Mouse (Mus musculus): Measurements from ENCODE around the gene Pspc1. TPM values are rescaled to one million over a fixed set of nuclear protein-coding genes. Genes with fewer than 3 reads are reported as not detected.
"Not testable (repeated sequence)": the region's sequence is repeated elsewhere in the genome, so short reads cannot be mapped to it uniquely, and the experiment has no call there.

Gene Pspc1
- polyA plus RNA-seq, 1 experiment, result 191 TPM

DNA sequence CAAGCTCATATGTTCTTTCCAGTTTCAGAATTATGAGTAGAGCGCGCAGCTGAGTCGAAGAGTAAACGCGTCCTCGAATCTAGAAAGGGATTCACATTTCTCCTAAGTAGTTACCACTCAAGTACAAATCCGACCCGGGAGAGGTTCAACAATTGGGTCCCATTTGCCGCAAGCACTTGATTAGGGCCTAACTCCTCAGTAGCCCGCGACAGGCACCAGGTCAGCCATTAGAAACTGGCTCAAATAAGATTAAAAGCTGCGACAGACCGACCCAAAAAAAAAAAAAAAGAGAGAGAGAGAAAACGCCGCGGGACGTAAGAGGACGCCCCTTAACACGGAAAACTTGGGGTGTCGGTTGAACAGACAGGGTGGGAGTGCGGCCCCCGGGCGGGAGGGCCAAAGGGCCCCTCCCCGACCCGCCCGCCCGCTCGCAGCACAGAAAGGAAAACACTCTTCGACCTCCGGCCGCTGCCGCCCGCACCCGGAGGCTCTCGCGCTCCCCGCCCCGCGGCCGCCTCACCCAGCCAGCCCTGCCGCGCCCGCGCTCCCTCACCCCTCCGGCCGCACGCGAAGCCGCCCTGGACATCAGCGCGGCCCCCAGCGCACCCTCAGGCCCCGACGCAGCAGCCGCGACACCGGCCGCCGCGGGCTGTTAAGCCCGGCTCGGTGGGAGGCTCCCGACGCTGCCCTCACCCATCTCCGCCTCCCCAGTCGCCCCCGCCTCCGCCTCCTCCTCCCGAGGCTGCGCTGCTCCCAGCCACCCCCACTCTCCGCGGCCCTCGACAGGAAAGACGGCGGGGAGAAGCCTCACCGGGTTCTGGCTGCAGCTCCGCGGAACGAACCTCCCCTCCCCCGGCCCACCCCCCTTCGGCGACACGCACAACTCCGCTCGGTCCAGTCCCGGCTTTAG lies 32.9 kb upstream of the Pspc1 start:
- H3K36me3 ChIP-seq (ENCODE audit: control insufficient read depth, insufficient read depth, low read length, poor library complexity, severe bottlenecking); H3K4me1 ChIP-seq (ENCODE audit: control insufficient read depth, insufficient read depth, low read length); H3K9me3 ChIP-seq (replicated peaks; ENCODE audit: control insufficient read depth, insufficient read depth, low read length, poor library complexity, severe bottlenecking); H3K27me3 ChIP-seq (ENCODE audit: control insufficient read depth, insufficient read depth, low read length, poor library complexity, severe bottlenecking): not testable (repeated sequence)
- Histone ChIP-seq H3K27ac (ENCODE audit: insufficient read depth, low read length) (peak overlapping the region; percentile 25; the same call in 1 of the 2 replicates), H3K9ac (ENCODE audit: low read depth, poor library complexity, severe bottlenecking) (peak overlapping the region; percentile 100), H3K4me3 (ENCODE audit: low read depth, low read length) (peak overlapping the region; percentile 96)

GRCm38 (mm10) chr14:56793243-56793642 lies 15.1 kb upstream of the Pspc1 start:
- Histone ChIP-seq H3K27me3 (ENCODE audit: control insufficient read depth, insufficient read depth, low read length, poor library complexity, severe bottlenecking) (no peaks in the 10 kb centered on the region), H3K4me3 (ENCODE audit: low read depth, low read length) (no peak overlapping the region), H3K27ac (ENCODE audit: insufficient read depth, low read length) (no peak overlapping the region), H3K36me3 (ENCODE audit: control insufficient read depth, insufficient read depth, low read length, poor library complexity, severe bottlenecking) (peaks cover 20% of the 10 kb centered on the region), H3K9me3 (replicated peaks; ENCODE audit: control insufficient read depth, insufficient read depth, low read length, poor library complexity, severe bottlenecking) (no peaks in the 10 kb centered on the region), H3K9ac (ENCODE audit: low read depth, poor library complexity, severe bottlenecking) (no peak overlapping the region), H3K4me1 (ENCODE audit: control insufficient read depth, insufficient read depth, low read length) (no peaks in the 10 kb centered on the region)
- TF ChIP-seq CTCF (IDR thresholded peaks at IDR 0.05; ENCODE audit: low read depth, low read length) (peak; percentile 44), EP300 (IDR thresholded peaks at IDR 0.05; ENCODE audit: insufficient read depth, low read depth, low read length) (no peak)

DNA sequence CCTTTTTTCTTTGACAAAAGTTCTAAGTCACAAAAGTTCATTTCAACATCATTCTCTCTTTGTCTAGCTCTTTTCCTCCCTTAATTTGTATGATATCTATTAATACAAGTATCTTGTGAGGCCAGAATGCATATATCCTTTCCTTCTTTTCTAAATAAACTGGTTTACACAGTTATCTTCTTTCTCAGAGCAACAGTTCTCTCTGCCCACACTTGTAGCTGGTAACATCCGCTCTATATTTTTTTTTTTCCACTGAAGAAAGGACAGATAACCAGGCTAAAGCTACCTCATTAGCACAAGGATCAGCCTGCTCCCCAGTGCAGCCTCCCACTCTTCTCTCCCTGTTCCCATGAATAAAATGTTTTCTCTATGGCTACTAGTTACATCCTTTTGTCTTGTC lies 6.5 kb upstream of the Pspc1 start:
- Histone ChIP-seq H3K36me3 (ENCODE audit: control insufficient read depth, insufficient read depth, low read length, poor library complexity, severe bottlenecking) (no peaks in the 10 kb centered on the region), H3K9me3 (replicated peaks; ENCODE audit: control insufficient read depth, insufficient read depth, low read length, poor library complexity, severe bottlenecking) (no peaks in the 10 kb centered on the region), H3K4me3 (ENCODE audit: low read depth, low read length) (no peak overlapping the region), H3K27me3 (ENCODE audit: control insufficient read depth, insufficient read depth, low read length, poor library complexity, severe bottlenecking) (no peaks in the 10 kb centered on the region), H3K27ac (ENCODE audit: insufficient read depth, low read length) (no peak overlapping the region), H3K4me1 (ENCODE audit: control insufficient read depth, insufficient read depth, low read length) (no peaks in the 10 kb centered on the region), H3K9ac (ENCODE audit: low read depth, poor library complexity, severe bottlenecking) (no peak overlapping the region)
- TF ChIP-seq POLR2A (IDR thresholded peaks at IDR 0.05; ENCODE audit: insufficient read depth, low read length), result no peak
- TF ChIP-seq CTCF (IDR thresholded peaks at IDR 0.05; ENCODE audit: low read depth, low read length), result no peak
- no peak for TF ChIP-seq EP300 (IDR thresholded peaks at IDR 0.05; ENCODE audit: insufficient read depth, low read depth, low read length)

DNA sequence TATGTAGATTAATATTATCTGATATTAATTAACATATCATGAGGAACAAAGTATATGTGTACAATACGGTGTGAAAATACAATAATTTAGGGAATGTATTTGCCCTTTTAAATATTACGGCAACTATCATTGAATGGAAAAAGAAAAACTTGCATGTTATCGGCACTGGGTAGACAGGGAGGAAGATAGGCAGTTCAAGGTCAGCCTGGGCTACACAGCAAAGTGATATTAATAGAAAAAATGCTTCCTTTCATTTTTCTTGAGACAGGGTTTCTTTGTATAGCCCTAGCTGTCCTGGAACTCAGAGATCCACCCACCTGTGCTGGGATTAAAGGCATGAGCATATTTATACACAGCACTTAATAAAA lies 801 bp upstream of the Pspc1 start:
- no peaks in the 10 kb centered on the region; the same call in 1 of the 2 replicates for H3K36me3 ChIP-seq (ENCODE audit: control insufficient read depth, insufficient read depth, low read length, poor library complexity, severe bottlenecking)
- H3K27me3 ChIP-seq (ENCODE audit: control insufficient read depth, insufficient read depth, low read length, poor library complexity, severe bottlenecking), result no peaks in the 10 kb centered on the region
- no peaks in the 10 kb centered on the region for H3K4me1 ChIP-seq (ENCODE audit: control insufficient read depth, insufficient read depth, low read length)
- H3K9me3 ChIP-seq (replicated peaks; ENCODE audit: control insufficient read depth, insufficient read depth, low read length, poor library complexity, severe bottlenecking), result no peaks in the 10 kb centered on the region
- H3K27ac ChIP-seq (ENCODE audit: insufficient read depth, low read length), result peak overlapping the region; percentile 27; the same call in 1 of the 2 replicates
- H3K9ac ChIP-seq (ENCODE audit: low read depth, poor library complexity, severe bottlenecking), result peak overlapping the region; percentile 87
- peak overlapping the region; percentile 90 for H3K4me3 ChIP-seq (ENCODE audit: low read depth, low read length)
- TF ChIP-seq CTCF (IDR thresholded peaks at IDR 0.05; ENCODE audit: low read depth, low read length) (no peak), EP300 (IDR thresholded peaks at IDR 0.05; ENCODE audit: insufficient read depth, low read depth, low read length) (no peak), POLR2A (IDR thresholded peaks at IDR 0.05; ENCODE audit: insufficient read depth, low read length) (no peak)

DNA sequence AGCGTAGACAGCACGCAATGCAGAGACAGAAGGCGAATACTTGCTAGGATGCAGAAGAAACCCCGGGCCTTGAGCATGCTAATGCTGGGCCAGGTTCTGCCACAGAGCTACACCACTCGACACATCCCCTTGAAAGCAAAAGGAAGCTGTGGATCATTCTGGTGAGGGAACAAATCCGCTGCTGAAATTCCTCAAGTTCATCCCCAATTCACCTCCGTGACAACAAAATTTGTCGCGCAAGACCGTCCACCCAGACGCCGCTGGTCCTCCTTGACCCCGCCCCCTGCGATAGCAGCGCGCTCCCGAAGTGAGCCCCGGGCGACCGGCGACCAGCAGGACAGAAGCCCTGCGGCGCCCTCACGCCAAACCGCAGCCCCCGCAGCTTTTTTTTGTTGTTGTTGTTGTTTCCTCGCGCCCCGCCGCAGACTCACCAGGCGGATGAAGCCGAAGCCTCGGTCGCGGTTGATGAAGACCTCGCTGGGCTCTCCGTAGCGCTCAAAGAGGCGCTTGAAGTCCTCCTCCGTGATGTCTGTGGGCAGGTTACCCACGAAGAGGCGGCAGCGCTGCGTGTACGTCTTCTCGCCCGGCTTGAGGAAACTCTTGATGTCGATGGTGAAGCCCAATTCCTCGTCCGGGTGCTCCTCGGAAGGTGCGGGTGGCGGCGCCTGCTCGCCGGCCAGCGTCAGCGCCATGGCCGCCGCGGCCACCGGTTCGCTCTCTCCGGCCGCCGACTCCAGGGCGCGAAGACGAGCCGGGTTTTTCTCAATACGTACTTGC lies 568 bp downstream of the Pspc1 start:
- Histone ChIP-seq H3K4me3 (ENCODE audit: low read depth, low read length) (peak overlapping the region; percentile 90), H3K9me3 (replicated peaks; ENCODE audit: control insufficient read depth, insufficient read depth, low read length, poor library complexity, severe bottlenecking) (no peaks in the 10 kb centered on the region), H3K36me3 (ENCODE audit: control insufficient read depth, insufficient read depth, low read length, poor library complexity, severe bottlenecking) (peaks cover 4% of the 10 kb centered on the region), H3K27ac (ENCODE audit: insufficient read depth, low read length) (peak overlapping the region; percentile 71), H3K27me3 (ENCODE audit: control insufficient read depth, insufficient read depth, low read length, poor library complexity, severe bottlenecking) (no peaks in the 10 kb centered on the region), H3K9ac (ENCODE audit: low read depth, poor library complexity, severe bottlenecking) (peak overlapping the region; percentile 87), H3K4me1 (ENCODE audit: control insufficient read depth, insufficient read depth, low read length) (no peaks in the 10 kb centered on the region)
- TF ChIP-seq CTCF (IDR thresholded peaks at IDR 0.05; ENCODE audit: low read depth, low read length) (no peak), EP300 (IDR thresholded peaks at IDR 0.05; ENCODE audit: insufficient read depth, low read depth, low read length) (no peak), POLR2A (IDR thresholded peaks at IDR 0.05; ENCODE audit: insufficient read depth, low read length) (no peak)
